Mouse (Mus musculus): ENCODE results near the gene Fitm1. TPM values are rescaled to one million over a fixed set of nuclear protein-coding genes. Genes with fewer than 3 reads are reported as not detected.

Fitm1 gene
- polyA plus RNA-seq (2012; rRNA removed; ENCODE audit: low replicate concordance): 0.09 TPM in 1 of 2 replicates, not detected in the other

DNA sequence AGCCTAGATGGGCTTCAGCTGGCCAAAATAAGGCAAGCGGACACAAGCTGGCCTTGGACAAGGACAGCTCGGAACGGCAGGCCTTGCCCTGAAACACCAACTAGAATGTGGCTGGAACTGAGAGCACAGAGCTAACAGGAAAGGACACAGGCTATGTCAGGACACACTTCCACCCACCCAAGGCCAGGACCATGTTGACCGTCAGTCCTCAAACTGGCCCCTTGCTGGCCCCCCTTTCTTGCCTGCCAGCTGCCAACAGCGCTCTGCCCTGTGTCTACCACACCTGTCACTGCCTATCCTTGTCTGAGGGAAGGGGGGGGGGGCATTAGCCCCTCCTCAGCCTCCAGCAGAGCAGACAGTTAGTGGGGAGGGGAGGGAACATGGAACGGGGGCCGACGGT, at the start of gene Fitm1:
Gene Fitm1, plus strand, starts transcription at position 316 of the 400 bp plus-strand sequence.

GRCm38 (mm10) chr14:55540067-55540786, 35.2 kb upstream of the Fitm1 start, which contains the start of gene Pck2:
Pck2 (plus strand) TSS chr14:55540266.

GRCm38 (mm10) chr14:55559799-55560201, 15.6 kb upstream of the Fitm1 start, which contains the start of gene Dcaf11:
Dcaf11 (plus strand) TSS chr14:55560006.

DNA sequence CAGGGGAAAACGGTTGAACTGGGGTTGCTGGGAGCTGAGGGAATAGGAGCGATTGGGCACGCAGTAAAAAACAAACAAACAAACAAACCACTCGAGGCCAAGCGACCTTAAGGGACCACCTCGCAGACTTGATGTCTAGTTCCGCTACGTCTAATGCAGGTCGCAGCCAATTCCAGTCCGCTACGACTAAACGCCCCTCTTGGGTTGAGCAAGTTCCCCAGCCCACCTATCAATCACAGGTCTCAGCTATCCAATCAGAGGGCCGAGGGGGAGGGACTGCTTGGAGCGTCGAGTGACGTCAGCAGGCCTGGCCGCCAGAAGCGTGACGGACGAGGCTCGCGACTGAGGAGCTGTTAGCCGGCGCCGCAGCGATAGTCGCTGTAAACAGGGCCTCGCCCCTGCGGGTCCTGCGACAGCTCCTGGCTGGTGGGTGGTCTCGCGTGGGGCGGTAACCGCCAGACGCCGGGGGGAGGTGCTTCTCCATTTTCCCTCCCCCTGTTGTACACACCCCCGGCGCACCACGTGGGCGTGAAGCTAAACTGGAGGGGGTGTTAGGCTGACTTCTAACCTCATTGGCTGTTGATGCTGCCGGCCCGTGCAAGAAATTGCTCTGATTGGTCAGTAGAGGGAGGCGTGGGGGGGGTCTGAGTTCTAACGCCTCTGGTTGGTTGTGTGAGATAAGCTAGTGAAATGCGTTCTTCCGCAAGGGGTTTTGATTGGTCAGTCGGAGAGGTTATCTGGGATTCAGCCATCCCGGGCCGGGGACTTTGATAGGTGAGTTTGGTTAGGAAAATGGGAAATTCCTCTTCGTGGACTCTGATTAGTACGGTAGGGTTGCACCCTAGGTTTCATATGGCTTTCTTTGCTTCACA, 15.0 kb upstream of the Fitm1 start, which contains the start of gene A730061H03Rik:
Gene A730061H03Rik, minus strand, starts transcription at position 205 of the 872 bp plus-strand sequence.

GRCm38 (mm10) chr14:55577871-55578667, 2.7 kb downstream of the Fitm1 start, which contains the start of gene Psme1:
Psme1 (plus strand) TSS chr14:55578123.

DNA sequence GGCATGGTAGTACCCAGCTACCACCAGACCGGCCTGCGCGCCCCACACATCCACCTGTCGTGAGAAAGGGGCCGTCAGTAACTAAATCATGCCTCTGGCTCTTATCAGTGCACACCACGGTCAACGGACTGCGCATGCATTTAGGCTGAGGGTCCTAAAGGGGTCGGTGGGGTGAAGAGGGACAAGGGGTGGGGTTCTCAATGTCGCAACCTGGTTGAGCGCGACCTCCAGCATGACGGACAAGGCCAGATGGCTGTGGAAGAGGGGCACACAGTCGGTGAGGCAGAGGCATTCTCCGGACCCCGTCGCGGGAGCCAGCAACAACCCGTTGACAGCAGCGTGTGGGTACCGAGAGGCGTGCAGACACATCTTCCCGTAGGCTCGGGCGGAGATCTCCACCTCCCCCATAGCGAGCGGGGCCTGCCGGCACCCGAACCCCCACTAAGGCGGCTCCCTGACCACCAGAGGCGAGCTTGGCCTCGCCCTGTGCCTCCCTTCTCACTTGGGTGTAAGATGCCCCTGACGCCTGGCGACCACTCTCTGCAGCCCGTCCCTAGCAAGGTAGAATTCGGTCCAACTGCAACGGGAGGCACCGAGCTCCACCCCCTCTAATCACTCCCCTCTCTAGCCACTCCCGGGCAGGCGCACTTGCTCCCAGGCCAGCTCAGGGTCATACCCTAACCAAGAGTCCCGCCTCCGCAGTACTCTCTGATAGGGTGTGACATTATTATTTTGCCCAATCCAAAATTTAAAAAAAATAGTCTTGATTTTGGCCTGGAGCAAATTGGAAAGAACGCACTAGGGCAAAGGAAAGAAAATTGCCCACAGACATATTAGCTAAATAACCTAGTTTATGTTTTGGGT, 9.5 kb downstream of the Fitm1 start, which contains the start of gene Emc9:
Gene Emc9, minus strand, starts transcription at position 601 of the 864 bp plus-strand sequence.

DNA sequence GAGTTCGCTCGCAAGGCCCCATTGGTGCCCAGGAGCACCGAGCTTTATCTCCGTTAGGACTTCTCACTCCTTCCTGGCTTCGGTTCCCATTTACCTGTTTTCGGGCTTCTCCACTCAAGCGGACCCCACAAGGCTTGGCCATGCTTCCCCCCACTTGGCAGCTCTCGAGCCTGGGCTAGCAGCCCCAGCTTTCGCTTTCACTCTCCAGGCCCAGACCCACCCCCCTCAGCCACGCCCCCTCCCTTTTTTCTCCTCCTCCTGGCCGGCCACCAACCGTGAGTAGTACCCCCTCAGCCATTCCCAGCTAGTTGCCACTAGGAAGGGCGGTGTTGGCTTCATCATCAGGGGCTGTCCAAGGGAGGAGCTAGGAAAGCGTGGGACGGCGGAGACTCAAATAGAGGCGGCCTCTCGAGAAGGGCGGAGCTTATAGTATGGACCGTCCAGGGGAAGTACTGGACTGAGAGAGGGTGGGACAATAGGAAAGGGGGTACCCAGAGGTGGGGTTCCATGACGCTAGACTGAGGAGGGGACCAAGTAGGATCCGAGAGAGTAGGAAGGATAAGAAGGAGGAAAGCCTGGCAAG, 15.4 kb downstream of the Fitm1 start, which contains the start of gene Psme2:
Gene Psme2, minus strand, starts transcription at position 366 of the 583 bp plus-strand sequence.

DNA sequence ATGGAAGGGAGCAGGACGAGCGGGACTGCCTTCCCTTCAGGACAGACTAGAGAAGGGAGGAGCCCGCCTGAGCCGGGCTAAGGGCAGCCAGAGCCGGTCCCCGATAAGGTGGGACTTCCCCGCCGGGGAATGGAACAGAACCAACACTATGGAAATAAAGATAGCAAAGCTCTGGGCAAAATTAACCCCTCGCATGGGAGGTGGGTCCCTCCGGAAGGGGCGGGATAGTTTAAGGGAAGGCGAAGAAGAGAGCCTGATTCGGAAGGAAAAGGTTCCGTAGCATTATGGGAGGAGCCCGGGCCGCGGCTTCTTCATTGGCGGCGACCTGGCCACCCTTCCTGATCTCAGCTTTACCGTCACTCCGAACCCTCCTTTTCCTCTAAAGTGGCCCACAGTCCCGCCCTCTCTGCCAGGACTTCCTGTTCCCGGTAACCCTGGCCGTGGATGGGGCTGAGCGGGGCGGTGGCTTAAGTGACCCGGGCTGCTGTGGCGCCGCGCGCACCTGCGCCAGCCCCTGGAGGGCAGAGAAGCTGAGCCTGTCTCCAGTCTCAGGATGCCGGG, 16.0 kb downstream of the Fitm1 start, which contains the start of gene Rnf31:
Gene Rnf31, plus strand, starts transcription at position 378 of the 561 bp plus-strand sequence.

GRCm38 (mm10) chr14:55603271-55603632, 27.8 kb downstream of the Fitm1 start, which contains the start of gene Irf9:
Irf9 (plus strand) TSS chr14:55603571.

GRCm38 (mm10) chr14:55617822-55618221, 42.4 kb downstream of the Fitm1 start, which contains the start of gene Rec8:
Rec8 (plus strand) TSS chr14:55618037.

Other genes with a start within 250 kb of the Fitm1 start
- 95.3 and 98.5 TPM in 2 replicates for gene Dhrs4, start 96.9 kb upstream of the Fitm1 start, polyA plus RNA-seq (2012; rRNA removed; ENCODE audit: low replicate concordance)
- 0.58 and 5.5 TPM in 2 replicates for gene Carmil3, start 85.0 kb upstream of the Fitm1 start, polyA plus RNA-seq (2012; rRNA removed; ENCODE audit: low replicate concordance)
- gene Cpne6, start 65.2 kb upstream of the Fitm1 start, polyA plus RNA-seq (2012; rRNA removed; ENCODE audit: low replicate concordance): 0.02 TPM in 1 of 2 replicates, not detected in the other
- not detected in 2 replicates for gene Nrl, start 50.6 kb upstream of the Fitm1 start, polyA plus RNA-seq (2012; rRNA removed; ENCODE audit: low replicate concordance)
- 19.5 and 27.3 TPM in 2 replicates for gene Pck2, start 35.4 kb upstream of the Fitm1 start, polyA plus RNA-seq (2012; rRNA removed; ENCODE audit: low replicate concordance)
- 95.6 and 99.0 TPM in 2 replicates for gene Dcaf11, start 15.6 kb upstream of the Fitm1 start, polyA plus RNA-seq (2012; rRNA removed; ENCODE audit: low replicate concordance)
- 0.66 and 1.2 TPM in 2 replicates for gene A730061H03Rik, start 15.2 kb upstream of the Fitm1 start, polyA plus RNA-seq (2012; rRNA removed; ENCODE audit: low replicate concordance)
- 79.6 and 120 TPM in 2 replicates for gene Psme1, start 2.5 kb downstream of the Fitm1 start, polyA plus RNA-seq (2012; rRNA removed; ENCODE audit: low replicate concordance)
- gene Emc9, start 9.7 kb downstream of the Fitm1 start, polyA plus RNA-seq (2012; rRNA removed; ENCODE audit: low replicate concordance): 22.9 and 37.1 TPM in 2 replicates
- 117 and 212 TPM in 2 replicates for gene Psme2, start 15.5 kb downstream of the Fitm1 start, polyA plus RNA-seq (2012; rRNA removed; ENCODE audit: low replicate concordance)
- 33.6 and 53.0 TPM in 2 replicates for gene Rnf31, start 16.1 kb downstream of the Fitm1 start, polyA plus RNA-seq (2012; rRNA removed; ENCODE audit: low replicate concordance)
- gene Irf9, start 28.0 kb downstream of the Fitm1 start, polyA plus RNA-seq (2012; rRNA removed; ENCODE audit: low replicate concordance): 54.8 and 80.1 TPM in 2 replicates
- 59.9 and 65.8 TPM in 2 replicates for gene Rec8, start 42.4 kb downstream of the Fitm1 start, polyA plus RNA-seq (2012; rRNA removed; ENCODE audit: low replicate concordance)
- gene Ipo4, start 60.3 kb downstream of the Fitm1 start, polyA plus RNA-seq (2012; rRNA removed; ENCODE audit: low replicate concordance): 22.5 and 39.9 TPM in 2 replicates
- 6.3 and 23.9 TPM in 2 replicates for gene Gm49378, start 62.3 kb downstream of the Fitm1 start, polyA plus RNA-seq (2012; rRNA removed; ENCODE audit: low replicate concordance)
- gene Tm9sf1, start 68.2 kb downstream of the Fitm1 start, polyA plus RNA-seq (2012; rRNA removed; ENCODE audit: low replicate concordance): 112 and 118 TPM in 2 replicates
- 0.69 and 1.3 TPM in 2 replicates for gene Tssk4, start 74.6 kb downstream of the Fitm1 start, polyA plus RNA-seq (2012; rRNA removed; ENCODE audit: low replicate concordance)
- gene Mdp1, start 84.9 kb downstream of the Fitm1 start, polyA plus RNA-seq (2012; rRNA removed; ENCODE audit: low replicate concordance): 17.9 and 19.6 TPM in 2 replicates
- gene Gmpr2, start 96.3 kb downstream of the Fitm1 start, polyA plus RNA-seq (2012; rRNA removed; ENCODE audit: low replicate concordance): 9.4 and 9.7 TPM in 2 replicates
- 242 and 271 TPM in 2 replicates for gene Nedd8, start 96.5 kb downstream of the Fitm1 start, polyA plus RNA-seq (2012; rRNA removed; ENCODE audit: low replicate concordance)
- 8.9 and 9.3 TPM in 2 replicates for gene Tinf2, start 106.2 kb downstream of the Fitm1 start, polyA plus RNA-seq (2012; rRNA removed; ENCODE audit: low replicate concordance)
- 0.48 and 0.58 TPM in 2 replicates for gene Tgm1, start 138.3 kb downstream of the Fitm1 start, polyA plus RNA-seq (2012; rRNA removed; ENCODE audit: low replicate concordance)
- 44.0 and 48.3 TPM in 2 replicates for gene Rabggta, start 146.6 kb downstream of the Fitm1 start, polyA plus RNA-seq (2012; rRNA removed; ENCODE audit: low replicate concordance)
- 404 and 508 TPM in 2 replicates for gene Dhrs1, start 170.1 kb downstream of the Fitm1 start, polyA plus RNA-seq (2012; rRNA removed; ENCODE audit: low replicate concordance)
- 10.6 and 12.5 TPM in 2 replicates for gene Nop9, start 170.1 kb downstream of the Fitm1 start, polyA plus RNA-seq (2012; rRNA removed; ENCODE audit: low replicate concordance)
- 265 and 662 TPM in 2 replicates for gene Cideb, start 182.8 kb downstream of the Fitm1 start, polyA plus RNA-seq (2012; rRNA removed; ENCODE audit: low replicate concordance)
- 36.1 and 162 TPM in 2 replicates for gene Ltb4r2, start 185.8 kb downstream of the Fitm1 start, polyA plus RNA-seq (2012; rRNA removed; ENCODE audit: low replicate concordance)
- gene Ltb4r1, start 190.3 kb downstream of the Fitm1 start, polyA plus RNA-seq (2012; rRNA removed; ENCODE audit: low replicate concordance): 14.4 and 49.5 TPM in 2 replicates
- gene Adcy4, start 208.5 kb downstream of the Fitm1 start, polyA plus RNA-seq (2012; rRNA removed; ENCODE audit: low replicate concordance): 3.4 and 3.5 TPM in 2 replicates
- gene Ripk3, start 213.2 kb downstream of the Fitm1 start, polyA plus RNA-seq (2012; rRNA removed; ENCODE audit: low replicate concordance): 46.1 and 54.9 TPM in 2 replicates
- 10.9 and 11.1 TPM in 2 replicates for gene Nfatc4, start 247.5 kb downstream of the Fitm1 start, polyA plus RNA-seq (2012; rRNA removed; ENCODE audit: low replicate concordance)

Data from duodenum, adult 2 months (tissue).